Mouse (Mus musculus) MEL (cell line): ENCODE measurements at regions not wholly inside any gene's neighbourhood (a gene's known extent, or its start where the extent isn't known, plus 50 kb on each side); places are given as distances from the start of the nearest gene placed in this dataset.

Source experiments
- CHD2 ChIP-seq: IDR thresholded peaks from 2 replicates; pipeline ENCODE4 v1.6.1; 2011; ENCODE audit warnings: low read length, improper control_type of control experiment
- CTCF ChIP-seq, 3 experiments: IDR thresholded peaks in 2 of 3; conservative IDR thresholded peaks in 1 of 3; 2 replicates each; pipeline ENCODE4 v1.5.1; 2011 to 2012; ENCODE audit warnings: low read length in 3 of 3, low read depth in 2 of 3, mild to moderate bottlenecking in 2 of 3, improper control_type of control experiment in 1 of 3, inconsistent platforms in 1 of 3, mixed read lengths in 1 of 3, moderate library complexity in 1 of 3; ENCODE audit not compliant: control insufficient read depth in 1 of 3, insufficient read depth in 1 of 3, poor library complexity in 1 of 3, severe bottlenecking in 1 of 3
- EP300 ChIP-seq, 2 experiments: IDR thresholded peaks; 2 replicates each; pipeline ENCODE4 v1.6.1; 2011; ENCODE audit warnings: improper control_type of control experiment in 2 of 2, low read length in 2 of 2, low read depth in 1 of 2, mild to moderate bottlenecking in 1 of 2
- GABPA ChIP-seq: IDR thresholded peaks from 2 replicates; pipeline ENCODE4 v1.6.1; 2012; ENCODE audit warnings: low read depth, mild to moderate bottlenecking, inconsistent platforms, low read length, improper control_type of control experiment, moderate library complexity
- GATA1 ChIP-seq: IDR thresholded peaks from 2 replicates; pipeline ENCODE4 v1.6.1; 2011; ENCODE audit warnings: low read depth, low read length, improper control_type of control experiment
- JUND ChIP-seq: IDR thresholded peaks from 2 replicates; pipeline ENCODE4 v1.6.1; 2011; ENCODE audit warnings: low read depth, mild to moderate bottlenecking, improper control_type of control experiment, low read length
- POLR2A ChIP-seq, 2 experiments: IDR thresholded peaks; 2 replicates each; pipeline ENCODE4 v1.6.1; 2011 to 2012; ENCODE audit warnings: low read length in 2 of 2, mild to moderate bottlenecking in 2 of 2, control low read depth in 1 of 2, improper control_type of control experiment in 1 of 2, low read depth in 1 of 2, moderate library complexity in 1 of 2; ENCODE audit not compliant: control insufficient read depth in 1 of 2, insufficient read depth in 1 of 2, poor library complexity in 1 of 2
- POLR2AphosphoS2 ChIP-seq: IDR thresholded peaks from 2 replicates; pipeline ENCODE4 v1.6.1; 2011; ENCODE audit warnings: low read length, improper control_type of control experiment
- RAD21 ChIP-seq: IDR thresholded peaks from 2 replicates; pipeline ENCODE4 v1.6.1; 2011; ENCODE audit warnings: mild to moderate bottlenecking, low read depth, low read length, improper control_type of control experiment
- RCOR1 ChIP-seq: IDR thresholded peaks from 2 replicates; pipeline ENCODE4 v1.6.1; 2012; ENCODE audit warnings: low read depth, mild to moderate bottlenecking, inconsistent platforms, low read length, improper control_type of control experiment

DNA sequence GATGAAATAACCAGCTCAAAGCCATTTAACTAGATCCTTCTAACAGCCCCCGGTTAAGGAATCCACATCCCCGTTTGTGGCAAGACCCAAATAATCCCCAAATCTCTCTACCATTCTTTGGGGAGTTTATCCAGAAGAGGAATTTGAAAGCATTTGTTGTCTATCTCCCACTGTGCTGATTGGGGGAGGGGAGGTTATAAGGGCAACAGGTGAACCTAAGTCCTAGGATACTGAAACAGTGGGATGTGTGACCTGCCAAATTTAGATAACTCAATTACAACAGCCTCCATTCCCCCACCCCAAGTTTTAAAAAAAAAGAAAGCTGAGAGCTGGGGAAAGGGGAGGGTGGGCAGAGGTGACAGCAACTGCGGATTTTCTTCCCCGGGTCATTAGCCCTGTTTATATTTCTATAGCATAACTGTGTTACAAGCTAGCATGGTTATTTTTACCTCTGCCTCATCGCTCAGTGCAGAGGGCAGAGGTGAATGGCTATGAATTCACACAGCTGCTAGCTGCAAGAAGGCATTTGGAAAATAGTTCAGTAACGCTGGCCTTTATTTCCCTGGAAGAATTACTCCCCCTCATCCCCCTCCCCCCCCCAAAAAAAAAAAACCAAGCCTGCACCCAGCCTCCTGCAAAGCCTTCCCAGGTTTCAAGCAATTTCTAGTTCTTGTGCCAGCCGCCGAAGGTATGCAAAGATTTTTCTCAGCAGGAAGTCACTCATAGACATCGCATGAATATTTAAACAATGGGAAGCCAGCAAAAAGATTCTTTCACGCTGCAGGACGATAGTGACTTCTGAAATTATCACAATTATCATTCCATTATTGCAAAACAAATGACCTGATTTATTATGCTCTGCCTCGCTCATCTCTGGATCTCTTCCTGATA lies 388.5 kb upstream of the Acvr2a start:
- no peak for TF ChIP-seq RAD21
- TF ChIP-seq RCOR1, result no peak
- no peak for TF ChIP-seq CTCF (IDR thresholded peaks at IDR 0.05 in 2 of 3, conservative IDR thresholded peaks at IDR 0.05 in 1 of 3; ENCODE audit: control insufficient read depth in 1 of 3, insufficient read depth in 1 of 3, low read depth in 2 of 3, low read length in 3 of 3, poor library complexity in 1 of 3, severe bottlenecking in 1 of 3)
- TF ChIP-seq JUND, result no peak
- TF ChIP-seq EP300 (IDR thresholded peaks at IDR 0.05; ENCODE audit: low read depth in 1 of 2, low read length in 2 of 2), result no peak
- no peak for TF ChIP-seq CHD2
- no peak for TF ChIP-seq POLR2A (IDR thresholded peaks at IDR 0.05; ENCODE audit: control insufficient read depth in 1 of 2, insufficient read depth in 1 of 2, low read depth in 1 of 2, low read length in 2 of 2, poor library complexity in 1 of 2)
- no peak for TF ChIP-seq POLR2AphosphoS2
- no peak for TF ChIP-seq GATA1
- no peak for TF ChIP-seq GABPA
